Mouse (Mus musculus) intestine, embryonic 14.5 days (tissue): ENCODE data around the gene Spsb2. TPM values are rescaled to one million over a fixed set of nuclear protein-coding genes. Genes with fewer than 3 reads are reported as not detected.

ENCODE experiments used
- ATAC-seq: fragments of 200-750 bp; cut with Nextera tagmentation; replicated peaks from 2 replicates; pipeline ENCODE4 v1.8.0; 2017; ENCODE audit warnings: low read depth, moderate number of reproducible peaks, moderate TSS enrichment, moderate library complexity; ENCODE audit not compliant: low FRiP score, low TSS enrichment
- DNase-seq: peaks from one replicate; pipeline ENCODE4 v3.0.0-alpha.2; 2018; ENCODE audit warnings: low spot score
- H3K27ac ChIP-seq: fragments of 300-500 bp; sonication (generic); 2 replicates; pipeline ENCODE4 v1.5.1; 2014; ENCODE audit warnings: low read depth, mild to moderate bottlenecking, control low read depth
- H3K27me3 ChIP-seq: fragments of 300-500 bp; sonication (generic); replicated peaks from 2 replicates; pipeline ENCODE4 v1.6.1; 2014; ENCODE audit warnings: low read length, control low read depth; ENCODE audit not compliant: control insufficient read depth, insufficient read depth
- H3K36me3 ChIP-seq: fragments of 300-500 bp; sonication (generic); 2 replicates; pipeline ENCODE4 v1.6.1; 2014; ENCODE audit warnings: low read length, control low read depth; ENCODE audit not compliant: control insufficient read depth, insufficient read depth
- H3K4me1 ChIP-seq: fragments of 300-500 bp; sonication (generic); replicated peaks from 2 replicates; pipeline ENCODE4 v1.6.1; 2014; ENCODE audit warnings: low read length, control low read depth, mixed read lengths; ENCODE audit not compliant: control insufficient read depth, insufficient read depth
- H3K4me2 ChIP-seq: fragments of 300-500 bp; sonication (generic); 2 replicates; pipeline ENCODE4 v1.6.1; 2014; ENCODE audit warnings: low read length
- H3K4me3 ChIP-seq: fragments of 300-500 bp; sonication (generic); 2 replicates; pipeline ENCODE4 v1.5.1; 2014; ENCODE audit warnings: low read depth, low read length, control low read depth, mixed read lengths
- H3K9ac ChIP-seq: fragments of 300-500 bp; sonication (generic); 2 replicates; pipeline ENCODE4 v1.6.1; 2014; ENCODE audit warnings: mild to moderate bottlenecking, low read length
- H3K9me3 ChIP-seq: fragments of 300-500 bp; sonication (generic); 2 replicates; pipeline ENCODE4 v1.6.1; 2016; ENCODE audit warnings: low read length, control low read depth; ENCODE audit not compliant: control insufficient read depth
- WGBS: fragments of 180-500 bp; shearing (Covaris S2); extraction: QIAGEN DNeasy Blood & Tissue Kit; methylation state at CpG from one replicate; pipeline ENCODE4 v1.1.7; 2014; 5-methylcytosine and 5-hydroxymethylcytosine counted together
- polyA plus RNA-seq: library from polyadenylated mRNA; unstranded; fragments of >200 nt; fragmentation: Nextera tagmentation; extraction: Ambion mirVana; gene quantifications from 2 replicates; pipeline ENCODE4 v1.2.1, GENCODE M21; 2014

Gene Spsb2
- 7.3 and 7.4 TPM in 2 replicates for polyA plus RNA-seq

DNA sequence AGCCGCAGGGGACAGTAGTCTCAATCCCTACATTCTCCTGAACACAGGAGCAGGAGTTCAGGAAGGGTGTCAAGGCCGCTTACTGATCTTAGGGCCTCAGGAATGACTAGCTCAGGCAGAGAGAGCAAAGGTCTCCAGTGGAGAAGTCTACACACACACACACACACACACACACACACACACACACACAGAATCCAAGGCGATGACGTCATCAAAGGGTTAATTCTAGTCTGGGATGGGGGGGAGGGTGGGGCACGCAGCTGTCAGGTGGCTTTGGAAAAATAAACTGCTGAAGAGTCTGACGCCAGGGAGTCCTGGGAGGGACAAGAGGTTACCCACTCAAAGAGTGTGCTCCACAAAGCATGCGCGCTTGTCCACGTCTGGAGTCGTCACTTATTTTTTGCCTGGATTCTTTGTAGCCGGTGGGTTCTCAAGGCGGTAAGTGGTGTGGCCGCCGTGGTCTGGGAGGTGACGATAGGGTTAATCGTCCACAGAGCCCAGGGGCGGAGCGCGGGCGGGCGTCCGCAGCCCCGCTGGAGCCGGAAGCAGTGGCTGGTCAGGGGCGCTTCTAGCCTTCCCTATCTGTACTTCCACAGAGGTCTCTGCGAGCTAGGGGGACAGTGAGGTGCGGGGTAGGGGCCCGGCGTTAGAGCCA, at the start of gene Spsb2:
TSS of gene Spsb2 (plus strand) at position 304 of the 655 bp plus-strand sequence.
- H3K27me3 ChIP-seq = no peaks in the 10 kb centered on the region
- peaks cover 36% of the 10 kb centered on the region for H3K4me1 ChIP-seq
- DNase-seq (peak; percentile 88), ATAC-seq (peak; percentile 38)
- WGBS = 2% methylated on average over 29 of the region's 29 CpGs
- H3K9ac ChIP-seq = peak within 1 kb of the TSS; percentile 67
- peak within 1 kb of the TSS; percentile 92 for H3K27ac ChIP-seq
- H3K4me3 ChIP-seq = peak within 1 kb of the TSS; percentile 57
- H3K4me2 ChIP-seq = peak within 1 kb of the TSS; percentile 98
- no peaks in the 10 kb centered on the region for H3K9me3 ChIP-seq
- peaks cover 26% of the 10 kb centered on the region for H3K36me3 ChIP-seq

DNA sequence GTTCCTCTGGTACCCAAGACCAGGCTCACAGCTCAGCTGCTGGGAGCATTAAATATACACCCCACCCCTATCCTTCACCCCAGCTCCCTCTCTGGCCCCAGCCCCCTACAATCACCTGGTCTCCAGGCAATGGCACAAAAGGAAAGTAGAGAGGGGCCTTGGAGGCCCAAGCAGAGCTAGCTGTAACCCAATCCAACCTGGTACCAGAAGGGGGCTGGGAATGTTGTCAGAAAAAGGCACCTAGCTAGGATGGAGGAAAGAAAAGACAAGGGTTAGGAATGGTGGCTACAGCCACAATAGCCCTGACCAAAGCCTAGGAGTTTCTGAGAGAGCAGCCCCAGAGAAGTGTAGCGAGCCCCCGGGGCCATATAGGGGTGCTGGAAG, 49.6 kb upstream of the Spsb2 start:
- peak overlapping the region; percentile 95 for H3K27ac ChIP-seq
- 50% methylated on average over 2 of the region's 2 CpGs for WGBS
- H3K4me2 ChIP-seq = peak overlapping the region; percentile 70
- no peaks in the 10 kb centered on the region for H3K27me3 ChIP-seq
- peak overlapping the region; percentile 0 for H3K9ac ChIP-seq
- no peaks in the 10 kb centered on the region for H3K9me3 ChIP-seq
- peaks cover 34% of the 10 kb centered on the region for H3K4me1 ChIP-seq
- no peak for ATAC-seq
- H3K36me3 ChIP-seq = no peaks in the 10 kb centered on the region
- no peak overlapping the region for H3K4me3 ChIP-seq
- DNase-seq = no peak

- Histone ChIP-seq H3K27ac (peak overlapping the region; percentile 95), H3K27me3 (no peaks in the 10 kb centered on the region), H3K4me2 (peak overlapping the region; percentile 70), H3K4me3 (no peak overlapping the region), H3K9ac (peak overlapping the region; percentile 0; the same call in 1 of the 2 replicates), H3K4me1 (peaks cover 30% of the 10 kb centered on the region), H3K9me3 (no peaks in the 10 kb centered on the region), H3K36me3 (no peaks in the 10 kb centered on the region)
- DNase-seq (peak; percentile 94), ATAC-seq (peak; percentile 23)
- WGBS = under 1% methylated on average over 5 of the region's 5 CpGs
Measured at GRCm38 (mm10) chr6:124759259-124759658, 49.2 kb upstream of the Spsb2 start.

DNA sequence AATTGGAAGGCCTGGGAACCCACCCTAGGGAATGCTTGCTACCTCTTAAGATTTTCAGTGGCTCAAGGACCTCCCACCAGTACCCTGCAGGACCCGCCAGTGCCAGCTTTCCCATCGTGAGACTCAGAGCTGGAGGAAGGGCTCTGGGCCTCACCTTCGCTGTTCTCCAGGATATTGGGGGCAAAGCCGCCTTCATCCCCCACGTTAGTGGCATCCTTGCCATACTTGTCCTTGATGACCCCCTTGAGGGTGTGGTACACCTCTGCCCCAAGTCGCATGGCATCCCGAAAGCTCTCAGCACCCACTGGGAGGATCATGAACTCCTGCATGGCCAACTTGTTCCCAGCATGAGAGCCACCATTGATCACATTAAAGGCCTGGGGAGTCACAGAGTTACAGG, 42.5 kb upstream of the Spsb2 start:
- ATAC-seq (no peak), DNase-seq (no peak)
- Histone ChIP-seq H3K4me3 (no peak overlapping the region), H3K27ac (no peak overlapping the region), H3K9me3 (no peaks in the 10 kb centered on the region), H3K4me1 (peaks cover 8% of the 10 kb centered on the region), H3K4me2 (no peak overlapping the region), H3K27me3 (0 out of 2 replicates have a peak, but pooled peaks cover 3% of the 10 kb centered on the region), H3K9ac (no peak overlapping the region), H3K36me3 (no peaks in the 10 kb centered on the region)
- WGBS = 87% methylated on average over 7 of the region's 7 CpGs

DNA sequence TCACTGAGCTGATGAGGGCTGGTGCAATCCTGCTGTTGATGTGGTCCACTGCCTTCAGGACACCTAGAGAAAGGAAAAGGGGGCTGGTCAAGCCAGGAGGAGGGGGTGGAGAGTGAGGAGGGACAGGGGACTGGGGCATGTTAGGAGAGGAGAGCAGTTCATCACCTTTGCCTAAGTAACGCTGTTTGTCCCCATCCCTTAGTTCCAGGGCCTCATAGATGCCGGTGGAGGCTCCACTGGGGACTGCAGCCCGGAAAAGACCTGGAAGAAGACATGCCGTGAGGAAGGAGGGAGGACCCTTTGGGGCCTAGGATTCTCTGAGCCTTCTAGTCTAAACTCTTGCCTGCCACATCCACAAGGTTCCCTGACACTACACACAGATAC, 40.9 kb upstream of the Spsb2 start:
- H3K36me3 ChIP-seq = no peaks in the 10 kb centered on the region
- ATAC-seq = no peak
- H3K4me2 ChIP-seq = no peak overlapping the region
- 0 out of 2 replicates have a peak, but pooled peaks cover 3% of the 10 kb centered on the region for H3K27me3 ChIP-seq
- H3K4me1 ChIP-seq = peaks cover 8% of the 10 kb centered on the region
- WGBS = 38% methylated on average over 4 of the region's 4 CpGs
- no peak overlapping the region for H3K9ac ChIP-seq
- no peak overlapping the region for H3K4me3 ChIP-seq
- H3K9me3 ChIP-seq = no peaks in the 10 kb centered on the region
- no peak overlapping the region for H3K27ac ChIP-seq
- DNase-seq = no peak

DNA sequence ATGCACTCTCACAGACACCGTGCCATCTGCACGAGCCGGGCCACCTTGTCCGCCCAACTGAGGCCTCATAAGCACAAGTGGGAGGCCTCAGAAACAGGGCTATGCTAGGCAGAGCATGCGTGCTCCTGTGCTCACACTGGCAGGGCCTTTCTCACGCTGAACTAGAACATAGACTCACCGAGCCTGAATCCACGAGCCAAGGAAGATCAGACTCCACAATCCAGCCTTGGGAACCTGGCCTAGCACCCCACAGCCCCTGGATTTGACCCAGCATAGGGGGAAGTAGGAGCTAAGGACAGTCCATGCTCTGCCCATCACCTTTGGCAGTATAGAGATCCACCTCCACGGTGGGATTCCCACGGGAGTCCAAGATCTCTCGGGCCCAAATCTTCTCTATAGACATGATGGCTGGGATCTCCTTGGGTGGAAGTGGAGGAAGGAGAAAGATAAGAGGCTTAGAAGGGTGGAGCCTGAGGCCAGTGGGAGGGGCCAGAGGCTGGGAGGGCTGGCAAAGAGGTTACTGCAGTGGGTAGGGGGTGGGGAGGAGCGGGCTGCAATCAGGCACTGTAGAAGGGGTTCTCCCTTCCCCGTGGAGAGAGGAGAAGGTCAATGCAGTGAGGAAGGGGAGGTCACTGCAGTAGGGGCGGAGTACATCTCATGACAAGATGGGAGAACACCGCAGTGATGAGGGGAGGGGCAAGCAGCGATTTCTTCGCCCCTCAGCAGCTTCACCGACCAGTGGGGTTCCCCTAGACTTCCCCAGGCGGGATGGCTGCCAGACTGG, 40.3 kb upstream of the Spsb2 start:
- Histone ChIP-seq H3K4me3 (peak overlapping the region; percentile 49; the same call in 1 of the 2 replicates), H3K4me2 (peak overlapping the region; percentile 95), H3K27ac (no peak overlapping the region), H3K4me1 (peaks cover 8% of the 10 kb centered on the region), H3K36me3 (no peaks in the 10 kb centered on the region), H3K27me3 (0 out of 2 replicates have a peak, but pooled peaks cover 3% of the 10 kb centered on the region), H3K9ac (no peak overlapping the region; the same call in 1 of the 2 replicates), H3K9me3 (no peaks in the 10 kb centered on the region)
- DNase-seq = no peak
- 30% methylated on average over 19 of the region's 19 CpGs for WGBS
- 0 out of 2 replicates have a peak, but pooled peaks have one; percentile 9 for ATAC-seq

DNA sequence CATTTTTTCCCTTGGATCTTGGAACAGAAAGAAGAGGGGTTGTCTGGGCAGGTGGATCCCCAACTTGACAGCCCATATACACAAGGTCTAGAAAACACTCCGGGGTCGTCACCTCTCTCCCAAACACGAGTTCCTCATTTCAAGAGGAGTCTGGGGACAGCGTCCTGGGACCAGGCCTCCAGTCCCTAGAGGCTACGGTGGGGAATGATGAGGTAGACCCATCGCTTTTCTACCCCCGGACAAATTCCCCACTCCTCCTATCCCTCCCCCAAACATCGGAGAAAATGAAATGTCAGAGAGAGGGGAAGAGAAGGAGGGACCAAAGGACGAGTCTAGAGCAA, 39.8 kb upstream of the Spsb2 start:
- Histone ChIP-seq H3K9me3 (no peaks in the 10 kb centered on the region), H3K4me3 (peak overlapping the region; percentile 49), H3K27ac (no peak overlapping the region), H3K36me3 (no peaks in the 10 kb centered on the region), H3K4me2 (peak overlapping the region; percentile 95), H3K9ac (peak overlapping the region; percentile 47), H3K4me1 (peaks cover 8% of the 10 kb centered on the region), H3K27me3 (0 out of 2 replicates have a peak, but pooled peaks cover 3% of the 10 kb centered on the region)
- 6% methylated on average over 9 of the region's 9 CpGs for WGBS
- ATAC-seq (0 out of 2 replicates have a peak, but pooled peaks have one; percentile 3), DNase-seq (no peak)

DNA sequence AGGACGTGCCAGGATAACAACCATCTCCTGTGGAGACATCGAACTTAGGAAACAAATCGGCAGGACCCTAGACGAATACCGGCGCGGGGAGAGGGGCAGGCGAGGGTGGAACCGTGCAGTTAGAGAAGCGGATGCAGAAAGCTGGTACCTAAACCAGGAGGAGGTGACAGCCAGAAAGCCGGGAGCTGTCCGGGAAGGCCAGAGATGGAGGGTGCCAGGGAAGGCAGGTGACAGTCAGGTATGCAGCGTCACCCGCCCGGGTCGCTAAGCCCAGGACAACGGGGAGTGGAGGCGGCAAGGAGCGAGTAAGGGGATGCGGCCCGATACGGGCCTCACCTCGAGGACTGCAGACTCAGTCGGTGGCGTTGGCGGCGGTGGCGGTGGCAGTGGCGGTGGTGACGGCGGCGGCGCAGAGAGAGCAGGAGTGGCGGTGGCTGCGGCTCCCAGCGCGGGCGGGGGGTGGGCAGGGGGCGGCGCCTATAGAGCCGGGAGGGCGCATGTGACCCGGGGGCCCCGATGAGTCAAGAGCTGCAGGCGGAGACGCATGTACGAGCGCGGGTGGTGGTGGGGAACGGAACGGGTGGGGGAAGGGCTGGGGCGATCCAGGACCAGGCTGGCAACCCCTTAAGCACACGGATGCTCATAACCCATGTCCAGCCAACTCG, 39.2 kb upstream of the Spsb2 start, which contains the start of gene Eno2:
TSS of gene Eno2 (minus strand) at position 573 of the 665 bp plus-strand sequence.
- ATAC-seq = peak; percentile 74
- Histone ChIP-seq H3K9ac (peak within 1 kb of the TSS; percentile 47), H3K4me2 (peak within 1 kb of the TSS; percentile 95), H3K4me1 (peaks cover 8% of the 10 kb centered on the region), H3K27me3 (0 out of 2 replicates have a peak, but pooled peaks cover 3% of the 10 kb centered on the region), H3K36me3 (no peaks in the 10 kb centered on the region), H3K27ac (no peak within 1 kb of the TSS), H3K4me3 (peak within 1 kb of the TSS; percentile 49), H3K9me3 (no peaks in the 10 kb centered on the region)
- WGBS = 1% methylated on average over 54 of the region's 54 CpGs
- DNase-seq = peak; percentile 68
